Mouse (Mus musculus) midbrain, embryonic 12.5 days (tissue): ENCODE data around the gene Rnf144a. TPM values are rescaled to one million over a fixed set of nuclear protein-coding genes. Genes with fewer than 3 reads are reported as not detected.
"Not testable (repeated sequence)": the region's sequence is repeated elsewhere in the genome, so short reads cannot be mapped to it uniquely, and the experiment has no call there.

Experiments
- ATAC-seq: fragments of 200-750 bp; cut with Nextera tagmentation; 2 replicates; pipeline ENCODE4 v1.8.0; 2017; ENCODE audit warnings: low read depth, moderate TSS enrichment, moderate library complexity; ENCODE audit not compliant: low FRiP score
- H3K27ac ChIP-seq: fragments of 300-500 bp; sonication (generic); replicated peaks from 2 replicates; pipeline ENCODE4 v1.5.1; 2016; ENCODE audit warnings: mild to moderate bottlenecking
- H3K27me3 ChIP-seq: fragments of 300-500 bp; sonication (generic); 2 replicates; pipeline ENCODE4 v1.6.1; 2016; ENCODE audit warnings: mild to moderate bottlenecking
- H3K36me3 ChIP-seq: fragments of 300-500 bp; sonication (generic); 2 replicates; pipeline ENCODE4 v1.6.1; 2016
- H3K4me1 ChIP-seq: fragments of 300-500 bp; sonication (generic); 2 replicates; pipeline ENCODE4 v1.6.1; 2016
- H3K4me2 ChIP-seq: fragments of 300-500 bp; sonication (generic); replicated peaks from 2 replicates; pipeline ENCODE4 v1.6.1; 2016; ENCODE audit warnings: mild to moderate bottlenecking, moderate library complexity
- H3K4me3 ChIP-seq: fragments of 300-500 bp; sonication (generic); 2 replicates; pipeline ENCODE4 v1.5.1; 2016; ENCODE audit warnings: mild to moderate bottlenecking
- H3K9ac ChIP-seq: fragments of 300-500 bp; sonication (generic); replicated peaks from 2 replicates; pipeline ENCODE4 v1.6.1; 2016; ENCODE audit warnings: mild to moderate bottlenecking, moderate library complexity
- H3K9me3 ChIP-seq: fragments of 300-500 bp; sonication (generic); 2 replicates; pipeline ENCODE4 v1.6.1; 2016; ENCODE audit warnings: mild to moderate bottlenecking
- WGBS: fragments of 180-500 bp; shearing (Covaris S2); methylation state at CpG from one replicate; pipeline ENCODE4 v1.1.7; 2016; 5-methylcytosine and 5-hydroxymethylcytosine counted together
- microRNA-seq: library from miRNA; unstranded; fragments of <30 nt; microRNA quantifications from one replicate; pipeline ENCODE4, GENCODE M21; 2017
- polyA plus RNA-seq: library from polyadenylated mRNA; unstranded; fragments of >200 nt; fragmentation: Nextera tagmentation; extraction: Ambion mirVana; gene quantifications from 2 replicates; pipeline ENCODE4 v1.2.1, GENCODE M21; 2016

Rnf144a gene
- polyA plus RNA-seq, 1 experiment from 2014 or later = 43.4 TPM

GRCm38 (mm10) chr12:26295995-26296394, 119.1 kb downstream of the Rnf144a start:
- 25% methylated on average over 1 of the region's 1 CpGs for WGBS

GRCm38 (mm10) chr12:26289200-26289599, 125.9 kb downstream of the Rnf144a start:
- 52% methylated on average over 2 of the region's 2 CpGs for WGBS
- no peak overlapping the region for H3K27ac ChIP-seq
- H3K4me1 ChIP-seq = 0 out of 2 replicates have a peak, but pooled peaks cover 3% of the 10 kb centered on the region
- H3K36me3 ChIP-seq = no peaks in the 10 kb centered on the region
- no peak overlapping the region for H3K4me3 ChIP-seq
- ATAC-seq = no peak
- H3K9ac ChIP-seq = no peak overlapping the region
- H3K9me3 ChIP-seq = no peaks in the 10 kb centered on the region
- H3K4me2 ChIP-seq = no peak overlapping the region
- no peaks in the 10 kb centered on the region for H3K27me3 ChIP-seq

More at GRCm38 (mm10) chr12:26295995-26296394, 119.1 kb downstream of the Rnf144a start:
- not testable (repeated sequence) for H3K4me1 ChIP-seq, H3K9me3 ChIP-seq, ATAC-seq, H3K27ac ChIP-seq, H3K9ac ChIP-seq, H3K4me2 ChIP-seq, H3K4me3 ChIP-seq, H3K27me3 ChIP-seq, H3K36me3 ChIP-seq

GRCm38 (mm10) chr12:26288347-26288746, 126.7 kb downstream of the Rnf144a start:
- Histone ChIP-seq H3K4me1 (0 out of 2 replicates have a peak, but pooled peaks cover 3% of the 10 kb centered on the region), H3K36me3 (no peaks in the 10 kb centered on the region), H3K4me2 (no peak overlapping the region), H3K27me3 (no peaks in the 10 kb centered on the region), H3K9me3 (no peaks in the 10 kb centered on the region), H3K27ac (no peak overlapping the region), H3K9ac (no peak overlapping the region), H3K4me3 (no peak overlapping the region)
- WGBS = 90% methylated on average over 1 of the region's 1 CpGs
- no peak for ATAC-seq

GRCm38 (mm10) chr12:26285939-26286338, 129.1 kb downstream of the Rnf144a start:
- H3K36me3 ChIP-seq = no peaks in the 10 kb centered on the region
- H3K4me2 ChIP-seq = no peak overlapping the region
- no peak overlapping the region for H3K27ac ChIP-seq
- H3K9me3 ChIP-seq = no peaks in the 10 kb centered on the region
- no peak for ATAC-seq
- H3K4me3 ChIP-seq = no peak overlapping the region
- WGBS = 73% methylated on average over 8 of the region's 8 CpGs
- H3K9ac ChIP-seq = no peak overlapping the region
- no peaks in the 10 kb centered on the region for H3K27me3 ChIP-seq
- 0 out of 2 replicates have a peak, but pooled peaks cover 3% of the 10 kb centered on the region for H3K4me1 ChIP-seq

- WGBS = 77% methylated on average over 3 of the region's 3 CpGs
- Histone ChIP-seq H3K36me3 (no peaks in the 10 kb centered on the region), H3K9me3 (no peaks in the 10 kb centered on the region), H3K27ac (no peak overlapping the region), H3K4me1 (0 out of 2 replicates have a peak, but pooled peaks cover 3% of the 10 kb centered on the region), H3K27me3 (no peaks in the 10 kb centered on the region), H3K4me3 (no peak overlapping the region), H3K4me2 (no peak overlapping the region), H3K9ac (no peak overlapping the region)
- ATAC-seq = no peak
Observed at GRCm38 (mm10) chr12:26285460-26285859, 129.6 kb downstream of the Rnf144a start.

- peaks cover 7% of the 10 kb centered on the region; the same call in 1 of the 2 replicates for H3K4me1 ChIP-seq
- H3K27me3 ChIP-seq = no peaks in the 10 kb centered on the region
- WGBS = 85% methylated on average over 3 of the region's 3 CpGs
- no peak overlapping the region for H3K27ac ChIP-seq
- H3K4me2 ChIP-seq = no peak overlapping the region
- H3K9ac ChIP-seq = no peak overlapping the region
- ATAC-seq = no peak
- no peak overlapping the region for H3K4me3 ChIP-seq
- H3K36me3 ChIP-seq = no peaks in the 10 kb centered on the region
- H3K9me3 ChIP-seq = no peaks in the 10 kb centered on the region
Observed at GRCm38 (mm10) chr12:26280719-26281480, 134.2 kb downstream of the Rnf144a start.

GRCm38 (mm10) chr12:26277002-26277669, 137.9 kb downstream of the Rnf144a start:
- Histone ChIP-seq H3K27me3 (no peaks in the 10 kb centered on the region), H3K27ac (no peak overlapping the region), H3K36me3 (no peaks in the 10 kb centered on the region), H3K9me3 (no peaks in the 10 kb centered on the region), H3K9ac (no peak overlapping the region), H3K4me3 (no peak overlapping the region), H3K4me2 (no peak overlapping the region), H3K4me1 (peaks cover 5% of the 10 kb centered on the region; the same call in 1 of the 2 replicates)
- 50% methylated on average over 7 of the region's 7 CpGs for WGBS
- ATAC-seq = no peak

- Histone ChIP-seq H3K27me3 (no peaks in the 10 kb centered on the region), H3K4me1 (peaks cover 5% of the 10 kb centered on the region; the same call in 1 of the 2 replicates), H3K9me3 (no peaks in the 10 kb centered on the region), H3K36me3 (no peaks in the 10 kb centered on the region), H3K4me3 (no peak overlapping the region), H3K9ac (no peak overlapping the region), H3K4me2 (no peak overlapping the region), H3K27ac (no peak overlapping the region)
- no peak for ATAC-seq
- 70% methylated on average over 2 of the region's 2 CpGs for WGBS
Observed at GRCm38 (mm10) chr12:26276556-26276955, 138.5 kb downstream of the Rnf144a start.

Small RNA genes within 50 kb of the gene (microRNA-seq; reads per million reads assigned to microRNA genes)
- 8.4 reads per million, percentile 24 among the genes with 10 or more reads in this experiment for gene Mir6538

Other genes with a start within 250 kb of the Rnf144a start
- gene Rsad2, start 41.2 kb upstream of the Rnf144a start, polyA plus RNA-seq = 0.23 and 0.41 TPM in 2 replicates
- 5.8 and 6.0 TPM in 2 replicates for gene Cmpk2, start 54.0 kb upstream of the Rnf144a start, polyA plus RNA-seq